Mouse (Mus musculus): ENCODE data around the gene Adnp.

Gene Adnp

DNA sequence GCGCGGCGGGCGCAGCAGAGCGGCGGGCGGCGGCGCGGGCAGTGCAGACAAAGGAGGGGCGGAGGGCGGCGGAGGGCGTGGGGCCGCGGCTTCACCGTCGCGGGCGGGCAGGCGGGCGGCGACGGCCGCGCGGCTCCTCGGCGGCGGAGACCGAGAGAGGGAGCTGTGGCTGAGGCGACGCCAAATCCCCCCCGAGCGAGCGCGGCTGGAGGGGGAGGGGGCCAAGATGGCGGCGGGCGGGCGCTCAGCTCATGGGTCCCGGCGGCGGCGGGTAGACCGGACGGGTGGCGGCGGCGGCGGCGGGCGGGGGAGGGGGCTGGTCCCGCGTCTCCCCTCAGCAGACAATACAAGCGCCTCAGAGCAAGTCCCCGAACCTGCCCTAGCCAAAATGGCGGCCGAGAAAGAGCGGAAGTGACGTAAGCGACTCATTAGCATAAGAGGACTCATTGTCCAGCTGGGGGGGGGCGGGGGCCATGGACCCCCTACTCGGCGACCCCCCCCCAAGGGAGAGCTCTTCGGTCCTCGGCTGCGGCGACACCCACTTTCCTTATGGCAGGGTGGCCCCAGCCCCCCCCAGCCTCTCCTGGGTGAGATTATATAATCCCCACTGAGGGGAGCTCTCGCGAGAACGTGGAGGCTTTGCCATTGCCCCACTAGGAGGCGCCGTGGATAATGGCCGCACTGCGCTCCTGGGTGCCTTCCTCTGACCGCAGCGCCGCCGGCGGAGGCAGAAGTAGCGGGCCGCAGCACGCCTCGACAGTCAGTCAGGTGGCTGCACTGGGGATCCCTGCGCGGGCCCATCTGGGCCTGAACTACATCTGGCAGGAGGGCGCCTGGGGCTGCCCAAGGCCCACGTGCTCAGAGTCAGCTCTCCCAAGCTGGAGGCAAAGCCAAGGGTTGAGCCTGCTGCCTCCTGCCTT lies at the start of gene Adnp:
Gene Adnp, minus strand, starts transcription at position 388 of the 920 bp plus-strand sequence.
- DNase-seq (ENCODE audit: low spot score in 2 of 2): peak; percentile 94 to 97

DNA sequence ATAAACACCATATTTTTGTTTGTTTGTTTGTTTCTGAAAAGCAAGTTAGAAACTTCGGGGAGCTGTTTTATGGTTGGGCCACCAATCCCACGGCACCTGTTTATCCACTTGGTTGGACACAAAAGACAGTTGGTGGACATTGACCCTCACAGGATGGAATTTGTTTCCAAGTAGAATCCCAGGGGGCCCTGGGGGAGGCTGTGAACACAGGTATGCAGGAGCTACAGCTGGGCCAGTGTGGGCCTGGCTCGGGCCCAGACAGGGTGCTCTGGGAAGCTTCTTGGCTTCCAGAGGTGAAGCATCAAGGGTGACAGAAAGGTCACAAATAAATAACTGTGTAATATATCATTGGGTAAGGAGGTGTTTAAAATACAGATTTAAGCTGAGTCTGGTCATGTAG lies 49.6 kb upstream of the Adnp start:
- DNase-seq (ENCODE audit: low spot score in 2 of 2): no peak

DNA sequence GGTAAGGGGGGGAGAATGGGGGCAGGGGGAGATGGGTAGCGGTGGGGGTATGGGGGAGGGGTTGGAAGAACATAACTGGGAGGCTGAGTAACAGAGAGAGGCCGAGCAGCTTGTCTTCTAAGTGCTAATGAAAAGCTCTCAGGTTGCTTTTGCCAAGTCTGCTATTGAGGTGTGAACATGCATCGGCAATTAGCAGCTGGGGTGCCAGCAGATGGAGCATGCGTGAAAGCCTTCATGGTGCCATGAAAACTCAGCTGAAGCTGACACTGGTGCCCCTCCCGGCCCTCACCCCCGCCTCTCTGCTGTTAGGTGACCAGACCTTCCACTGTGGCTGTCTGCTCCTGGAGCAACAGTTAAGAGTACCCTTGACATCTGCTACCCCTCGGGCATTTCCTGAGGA lies 46.9 kb upstream of the Adnp start:
- no peak for DNase-seq (ENCODE audit: low spot score in 2 of 2)

DNA sequence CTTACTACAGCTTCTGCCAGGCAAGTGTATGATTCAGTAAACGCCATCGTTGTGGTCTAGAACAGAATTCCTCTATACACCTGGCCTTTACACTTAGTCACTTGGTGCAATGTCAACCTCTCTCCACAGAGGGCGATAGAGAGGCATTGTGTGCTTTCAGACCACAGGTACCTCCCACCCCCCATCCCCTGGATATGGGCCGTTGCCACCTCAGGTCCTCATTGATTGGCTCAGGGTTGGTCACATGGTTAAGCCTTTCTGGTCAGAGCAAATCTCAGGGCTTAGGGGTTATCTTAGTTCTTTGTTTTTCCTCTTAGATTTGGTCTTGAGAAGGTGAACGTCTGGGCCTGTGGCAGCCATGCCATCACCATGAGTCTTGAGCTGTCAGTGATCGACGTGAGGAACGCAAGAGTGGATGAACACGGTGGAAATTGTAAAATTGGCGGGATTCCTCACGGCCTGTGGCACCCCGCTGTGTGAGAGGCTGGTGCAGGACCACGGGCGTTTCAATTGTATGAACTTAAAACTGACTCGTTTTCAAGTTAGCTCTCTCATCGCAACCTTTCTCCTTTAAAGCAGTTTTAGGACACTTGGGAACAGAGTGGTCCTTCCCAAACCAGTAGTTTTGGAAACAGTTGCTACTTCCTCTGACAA lies 45.9 kb upstream of the Adnp start:
- DNase-seq (ENCODE audit: low spot score in 2 of 2): peak in 1 of 2 experiments; percentile 54

DNA sequence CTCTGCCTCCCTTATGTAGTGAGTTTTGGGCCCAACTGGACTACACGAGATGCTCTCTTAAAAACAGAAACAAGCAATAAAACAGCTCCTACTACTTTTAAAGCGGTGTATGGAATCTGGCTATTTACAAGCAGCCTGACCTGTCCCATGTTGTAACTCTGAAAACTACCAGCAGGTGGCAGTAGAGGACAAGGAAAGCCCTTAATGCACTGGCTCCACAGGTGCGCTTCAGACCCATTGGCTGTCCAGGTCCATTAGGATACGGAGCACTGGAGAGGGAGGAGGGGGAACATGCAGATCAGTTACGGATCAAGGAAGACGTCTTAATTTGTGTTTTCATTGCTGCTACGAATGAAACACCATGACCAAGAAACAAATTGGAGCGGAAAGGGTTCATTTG lies 43.4 kb upstream of the Adnp start:
- peak; percentile 83 to 87 for DNase-seq (ENCODE audit: low spot score in 2 of 2)

DNA sequence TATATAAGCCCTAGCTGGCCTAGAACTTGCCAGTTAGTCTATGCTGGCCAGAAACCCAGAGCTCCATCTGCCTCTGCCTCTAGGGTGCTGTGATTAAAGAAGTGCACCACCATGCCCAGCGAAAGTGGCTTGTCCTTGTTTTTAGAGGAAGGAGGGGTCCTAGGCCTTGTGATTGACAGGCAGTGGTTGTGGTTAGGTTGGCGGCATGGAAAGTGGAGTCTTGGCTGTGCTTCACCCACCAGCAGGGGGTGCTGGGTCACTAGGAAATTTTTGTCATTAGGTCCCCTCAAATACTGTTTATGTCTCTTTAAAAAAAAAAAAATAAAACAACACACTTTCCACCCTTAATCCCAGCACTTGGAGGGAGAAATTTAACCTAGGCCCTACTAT lies 41.9 kb upstream of the Adnp start:
- peak in 1 of 2 experiments; percentile 61 for DNase-seq (ENCODE audit: low spot score in 2 of 2)

DNA sequence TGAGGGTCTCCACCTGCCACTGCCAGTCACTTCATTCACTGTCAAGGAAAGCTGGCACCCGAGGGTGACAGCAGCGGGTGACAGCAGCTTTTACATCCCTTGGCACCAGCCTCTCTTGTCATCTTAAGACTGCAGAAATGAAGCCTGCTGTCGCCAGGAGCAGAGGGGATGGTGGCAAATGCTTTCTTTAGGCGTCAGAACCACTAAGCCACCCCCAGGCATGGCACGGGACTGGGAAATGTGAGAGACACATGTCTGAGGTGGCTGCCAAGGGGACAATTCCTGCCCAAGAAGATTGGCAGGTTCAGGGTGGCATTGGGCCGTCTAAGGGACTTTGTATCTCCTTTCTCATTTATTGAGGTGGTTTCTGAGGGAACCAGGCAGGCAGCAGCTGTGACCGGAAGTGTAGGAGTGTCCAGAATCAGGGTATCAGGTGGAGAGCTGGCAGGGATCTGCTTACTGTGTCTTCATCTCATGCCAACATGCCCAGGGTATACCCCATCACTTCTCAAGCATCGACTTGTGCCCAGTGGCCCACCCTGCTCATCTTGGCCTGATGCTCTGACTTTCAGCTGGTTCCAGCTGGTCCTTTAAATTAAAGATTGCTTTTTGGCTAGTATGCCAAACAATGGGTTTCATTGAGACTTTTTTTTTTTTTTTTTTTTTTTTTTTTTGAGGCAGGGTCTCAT lies 41.4 kb upstream of the Adnp start:
- DNase-seq (ENCODE audit: low spot score in 2 of 2): no peak

DNA sequence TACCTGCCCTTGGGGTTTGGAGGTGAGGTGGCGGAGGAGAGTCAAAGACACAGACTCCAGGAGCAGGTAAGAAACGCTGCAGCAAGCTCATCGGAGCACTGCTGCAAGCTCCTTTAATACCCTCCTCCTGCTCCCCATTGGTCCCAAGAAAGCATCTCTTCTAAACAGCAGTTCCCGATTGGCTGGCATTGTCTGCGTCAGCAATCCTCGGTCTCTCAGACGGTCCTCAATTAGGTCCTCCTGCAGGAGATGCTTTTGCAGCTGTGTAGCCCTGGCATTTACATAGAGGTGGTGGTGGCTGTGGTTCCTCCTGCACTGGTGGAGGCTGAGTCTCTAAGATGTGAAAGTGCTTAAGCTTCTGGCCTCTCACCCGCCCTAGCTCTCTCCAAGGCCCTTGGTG lies 38.7 kb upstream of the Adnp start:
- DNase-seq (ENCODE audit: low spot score in 2 of 2): no peak

DNA sequence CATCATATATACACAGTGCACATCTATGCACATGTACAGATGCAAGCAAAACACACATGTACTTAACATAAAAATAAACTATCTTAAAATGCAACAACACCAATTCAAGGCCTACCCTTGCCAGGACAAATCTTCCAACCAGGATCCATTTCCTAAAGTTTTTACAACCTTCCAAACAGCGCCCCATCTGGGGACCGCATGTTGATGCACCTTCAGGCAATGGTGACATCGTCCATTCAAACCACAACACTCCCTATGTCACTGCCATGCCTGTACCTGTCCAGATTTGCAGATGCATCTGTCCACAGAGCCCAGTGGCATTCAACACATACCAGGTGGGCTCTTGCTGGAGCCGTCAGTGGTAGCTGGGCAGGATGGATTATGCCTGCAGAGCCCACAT lies 36.4 kb upstream of the Adnp start:
- DNase-seq (ENCODE audit: low spot score in 2 of 2): no peak

DNA sequence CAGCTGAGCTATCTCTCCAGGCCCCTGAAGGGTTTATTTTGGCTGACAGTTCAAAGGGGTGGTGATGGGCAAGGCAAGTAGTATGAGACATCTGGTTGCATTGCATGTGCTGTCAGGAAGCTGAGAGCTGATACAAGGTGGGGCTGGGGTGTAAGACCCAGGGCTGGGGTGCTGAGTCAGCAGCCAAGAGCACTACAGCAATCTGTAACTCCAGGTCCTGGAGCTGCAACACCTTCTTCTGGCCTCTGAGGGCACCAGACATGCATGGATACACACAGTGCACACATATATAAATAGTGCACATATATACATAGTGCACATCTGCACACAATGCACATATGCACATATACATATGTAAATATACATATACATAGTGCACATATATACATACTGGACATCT lies 35.9 kb upstream of the Adnp start:
- no peak for DNase-seq (ENCODE audit: low spot score in 2 of 2)

DNA sequence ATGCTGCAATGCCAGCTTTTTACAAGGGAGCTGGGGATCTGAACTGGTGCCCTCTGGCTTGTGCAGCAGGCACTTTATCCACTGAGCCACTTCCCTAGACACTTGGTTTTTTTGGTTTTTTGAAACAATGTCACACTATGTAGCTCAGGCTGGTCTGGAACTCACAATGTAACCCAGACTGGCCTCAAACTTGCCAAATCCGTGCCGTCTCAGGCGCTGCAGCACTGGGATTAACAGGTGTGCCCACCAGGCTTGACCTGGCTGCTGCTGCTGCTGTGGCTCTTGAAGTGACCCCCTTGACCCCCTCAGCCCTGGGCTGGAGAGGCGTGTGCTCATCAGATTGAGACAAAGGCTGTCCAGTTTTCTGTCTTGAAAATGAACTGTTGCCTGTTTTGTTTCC lies 31.4 kb upstream of the Adnp start:
- DNase-seq (ENCODE audit: low spot score in 2 of 2): no peak

DNA sequence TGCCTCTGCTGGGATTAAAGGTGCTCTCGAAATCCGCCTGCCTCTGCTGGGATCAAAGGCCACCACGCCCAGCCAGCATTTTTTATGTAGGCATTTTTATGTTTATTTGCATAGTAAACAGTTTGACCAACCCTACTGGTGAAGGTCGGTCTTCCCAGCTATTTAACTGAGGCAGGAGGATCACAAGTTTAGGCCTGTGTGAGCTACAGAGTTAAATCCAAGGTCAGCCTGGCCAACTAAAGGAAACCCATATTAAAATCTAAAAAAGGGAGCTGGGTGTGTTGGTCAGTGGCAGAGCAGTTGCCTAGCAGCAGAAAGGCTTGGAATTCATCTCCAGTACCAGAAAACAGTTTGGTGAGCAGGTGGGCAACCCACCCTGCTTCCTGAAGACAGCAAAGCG lies 26.4 kb upstream of the Adnp start:
- DNase-seq (ENCODE audit: low spot score in 2 of 2): no peak

DNA sequence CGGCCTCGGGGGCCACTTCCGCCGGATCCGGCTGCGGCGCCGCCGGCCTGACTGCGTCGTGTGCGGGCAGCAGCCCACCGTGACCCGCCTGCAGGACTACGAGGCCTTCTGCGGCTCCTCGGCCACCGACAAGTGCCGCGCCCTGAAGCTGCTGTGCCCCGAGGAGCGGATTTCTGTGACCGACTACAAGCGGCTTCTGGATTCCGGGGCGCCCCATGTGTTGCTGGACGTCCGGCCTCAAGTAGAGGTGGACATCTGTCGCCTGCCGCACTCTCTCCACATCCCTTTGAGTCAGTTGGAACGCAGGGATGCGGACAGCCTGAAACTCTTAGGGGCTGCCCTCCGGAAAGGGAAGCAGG lies 24.5 kb upstream of the Adnp start:
- peak in 1 of 2 experiments; percentile 45 for DNase-seq (ENCODE audit: low spot score in 2 of 2)

DNA sequence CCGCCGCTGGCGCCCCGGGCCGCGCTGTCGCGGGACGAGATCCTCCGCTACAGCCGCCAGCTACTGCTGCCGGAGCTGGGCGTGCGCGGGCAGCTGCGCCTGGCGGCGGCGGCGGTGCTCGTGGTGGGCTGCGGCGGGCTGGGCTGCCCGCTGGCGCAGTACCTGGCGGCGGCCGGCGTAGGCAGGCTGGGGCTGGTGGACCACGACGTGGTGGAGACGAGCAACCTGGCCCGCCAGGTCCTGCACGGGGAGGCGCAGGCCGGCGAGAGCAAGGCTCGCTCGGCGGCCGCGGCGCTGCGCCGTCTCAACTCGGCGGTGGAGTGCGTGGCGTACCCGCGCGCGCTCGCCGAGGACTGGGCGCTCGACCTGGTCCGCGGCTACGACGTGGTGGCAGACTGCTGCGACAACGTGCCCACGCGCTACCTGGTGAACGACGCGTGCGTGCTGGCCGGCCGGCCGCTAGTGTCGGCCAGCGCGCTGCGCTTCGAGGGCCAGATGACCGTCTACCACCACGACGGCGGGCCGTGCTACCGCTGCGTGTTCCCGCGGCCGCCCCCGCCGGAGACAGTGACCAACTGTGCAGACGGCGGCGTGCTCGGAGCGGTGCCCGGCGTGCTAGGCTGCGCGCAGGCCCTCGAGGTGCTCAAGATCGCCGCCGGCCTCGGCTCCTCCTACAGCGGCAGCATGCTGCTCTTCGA lies 24.0 kb upstream of the Adnp start:
- no peak for DNase-seq (ENCODE audit: low spot score in 2 of 2)

DNA sequence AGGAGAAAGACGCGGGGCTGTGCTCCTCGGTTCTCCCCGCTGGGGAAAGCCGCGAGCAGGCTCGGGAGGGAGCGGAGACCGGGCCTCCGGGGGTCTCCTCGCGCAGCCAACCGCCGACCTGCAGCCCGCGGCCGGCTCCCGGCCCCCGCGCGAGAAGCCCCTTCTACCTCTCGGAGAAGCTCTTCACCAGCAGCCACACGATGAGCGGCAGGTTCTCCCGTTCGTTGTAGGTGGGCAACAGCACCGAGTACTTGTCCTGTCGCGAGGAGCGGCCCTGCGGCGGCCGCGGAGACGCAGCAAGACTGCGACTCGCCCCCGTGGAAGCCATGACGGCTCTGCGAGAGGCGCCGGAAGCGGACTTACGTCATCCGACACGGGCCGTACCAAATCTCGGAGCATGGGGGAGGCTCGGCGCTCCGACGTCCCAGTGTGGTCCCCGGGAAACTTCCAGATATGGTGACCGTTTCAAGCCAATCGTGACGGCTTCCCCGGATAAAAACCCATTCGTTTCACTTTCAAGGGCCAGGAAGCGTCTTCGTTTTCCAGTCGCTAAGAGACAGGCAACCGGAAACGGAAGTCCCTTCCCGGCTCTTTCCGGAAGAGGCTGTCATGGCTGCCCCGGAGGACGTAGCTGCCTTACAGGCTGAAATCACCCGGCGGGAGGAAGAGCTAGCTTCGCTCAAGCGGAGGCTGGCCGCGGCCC lies 23.3 kb upstream of the Adnp start, which contains the start of the genes Gm20716, Dpm1 and Mocs3:
Gene Gm20716, minus strand, starts transcription at position 339 of the 703 bp plus-strand sequence.
Gene Dpm1, minus strand, starts transcription at position 566 of the 703 bp plus-strand sequence.
Gene Mocs3, plus strand, starts transcription at position 597 of the 703 bp plus-strand sequence.
- peak; percentile 86 to 92 for DNase-seq (ENCODE audit: low spot score in 2 of 2)

DNA sequence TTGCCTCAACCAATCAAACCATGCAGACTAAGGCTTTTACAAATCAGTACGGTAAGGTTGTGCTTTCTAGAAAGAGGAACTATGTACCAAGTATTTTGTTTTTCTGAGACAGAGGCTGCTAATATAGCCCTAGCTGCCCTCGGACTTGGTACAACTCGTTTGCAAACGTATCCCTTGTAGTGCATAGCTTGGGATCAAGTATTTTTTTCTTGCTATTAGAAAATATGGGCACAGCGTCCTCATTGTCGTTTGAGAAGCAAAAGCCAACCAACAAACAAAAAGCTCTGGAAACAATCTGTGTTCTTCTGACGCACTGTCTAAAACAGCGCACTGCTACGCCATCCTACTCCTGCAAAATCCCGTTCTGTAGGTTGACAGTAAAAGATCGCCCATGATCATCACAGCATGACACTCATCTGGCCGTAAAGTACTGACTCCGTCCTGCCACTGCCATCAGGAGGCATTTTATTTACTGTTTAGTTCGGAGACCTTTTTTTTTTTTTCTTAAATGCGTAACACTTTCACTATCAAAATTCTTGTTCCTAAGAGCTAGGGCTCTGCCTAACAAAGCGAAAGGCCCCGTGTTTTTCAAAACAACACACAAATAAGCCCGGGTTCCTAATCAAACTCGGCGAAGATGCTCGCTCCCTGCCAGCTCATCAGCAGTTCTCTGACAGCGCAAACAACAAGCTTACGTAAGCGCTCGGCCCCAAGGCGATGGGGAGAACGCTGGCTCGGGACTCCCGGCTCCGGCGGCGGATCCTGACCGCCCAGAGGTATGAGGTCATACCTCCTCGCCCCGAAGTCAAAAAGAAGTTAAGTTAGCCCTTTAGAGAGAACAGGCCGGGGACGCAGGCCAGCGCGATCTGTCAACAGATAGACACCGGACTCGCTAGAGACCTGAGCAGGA lies 22.5 kb upstream of the Adnp start:
- DNase-seq (ENCODE audit: low spot score in 2 of 2): peak; percentile 57 to 67

DNA sequence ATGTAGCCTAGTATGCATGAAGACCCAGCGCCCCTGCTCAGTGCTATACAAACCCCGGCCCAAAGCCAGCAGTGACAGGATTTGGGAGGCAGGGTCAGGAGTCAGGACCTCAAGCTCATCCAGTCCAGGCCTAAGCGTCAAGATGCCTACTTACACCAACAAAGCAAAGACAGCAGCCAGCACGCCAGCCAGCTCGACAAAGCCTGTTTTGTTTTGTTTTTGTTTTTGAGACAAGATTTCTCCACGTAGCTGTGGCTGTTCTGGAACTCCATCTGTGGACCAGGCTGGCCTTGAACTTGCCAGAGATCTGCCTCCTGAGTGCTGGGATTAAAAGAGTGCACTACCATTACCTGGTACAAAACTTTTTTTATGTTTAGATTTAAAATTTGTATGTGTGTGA lies 16.4 kb upstream of the Adnp start:
- no peak for DNase-seq (ENCODE audit: low spot score in 2 of 2)

DNA sequence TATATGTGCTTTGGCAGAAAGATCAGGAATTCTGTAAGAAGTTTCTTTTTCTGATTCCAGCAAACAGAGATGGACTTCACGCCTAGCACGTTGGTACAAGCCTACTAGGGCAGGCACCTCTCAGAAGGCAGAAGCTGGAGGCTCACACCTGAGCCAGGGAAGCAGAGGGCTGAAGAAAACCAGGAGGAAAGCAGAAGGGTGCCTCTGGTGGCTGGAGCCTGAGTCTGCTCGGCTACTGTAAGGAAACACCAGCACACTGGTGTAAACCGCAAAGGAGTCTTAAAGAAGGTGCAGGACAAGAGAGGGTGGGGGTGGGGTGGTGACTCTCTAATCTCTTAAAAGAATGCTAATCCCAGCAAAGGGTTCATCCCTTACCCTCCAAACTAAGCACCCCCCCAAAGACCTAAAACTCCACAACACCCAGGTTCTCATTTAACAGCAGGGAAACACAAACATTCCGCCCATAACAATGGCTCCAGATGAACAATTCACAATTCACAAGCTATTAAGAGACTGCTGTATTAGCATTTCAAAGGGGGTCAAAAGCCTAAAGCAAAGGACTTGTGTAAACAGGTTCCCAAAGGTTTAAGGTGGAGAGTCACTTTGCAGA lies 7.0 kb upstream of the Adnp start:
- DNase-seq (ENCODE audit: low spot score in 2 of 2): no peak

DNA sequence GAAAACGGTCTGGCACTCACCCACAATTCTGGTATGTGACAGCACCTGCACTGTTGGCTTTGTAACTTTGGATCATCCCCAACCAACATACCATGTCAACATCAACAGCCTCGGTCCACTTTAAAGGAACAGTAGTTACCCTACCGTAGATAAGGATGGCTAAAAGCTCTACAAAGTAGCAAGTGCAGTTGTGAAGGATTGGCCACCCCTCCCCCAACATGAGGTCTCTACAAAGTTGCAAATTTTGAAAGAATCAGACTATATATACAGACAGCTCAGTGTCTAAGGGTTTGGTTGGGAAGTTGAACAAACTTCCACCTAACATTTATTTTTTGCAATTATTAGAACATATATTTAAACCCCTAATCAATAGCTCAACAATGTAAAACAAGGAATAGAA lies 971 bp upstream of the Adnp start:
- no peak for DNase-seq (ENCODE audit: low spot score in 2 of 2)

Data from spleen, postnatal 10 days (tissue).